Mouse (Mus musculus) stomach, embryonic 16.5 days (tissue): ENCODE results near the gene Sys1. TPM values are rescaled to one million over a fixed set of nuclear protein-coding genes. Genes with fewer than 3 reads are reported as not detected.

Experiments
- ATAC-seq: fragments of 200-750 bp; cut with Nextera tagmentation; 2 replicates; pipeline ENCODE4 v1.8.0; 2017; ENCODE audit warnings: moderate number of reproducible peaks, moderate TSS enrichment; ENCODE audit not compliant: insufficient read depth, low FRiP score
- H3K27ac ChIP-seq: fragments of 300-500 bp; sonication (generic); 2 replicates; pipeline ENCODE4 v1.5.1; 2014; ENCODE audit warnings: low read length
- H3K27me3 ChIP-seq: fragments of 300-500 bp; sonication (generic); 2 replicates; pipeline ENCODE4 v1.6.1; 2014; ENCODE audit warnings: low read length, control low read depth, mixed read lengths; ENCODE audit not compliant: control insufficient read depth, insufficient read depth
- H3K36me3 ChIP-seq: fragments of 300-500 bp; sonication (generic); 2 replicates; pipeline ENCODE4 v1.6.1; 2014; ENCODE audit warnings: low read length; ENCODE audit not compliant: control insufficient read depth, insufficient read depth
- H3K4me1 ChIP-seq: fragments of 300-500 bp; sonication (generic); 2 replicates; pipeline ENCODE4 v1.6.1; 2014; ENCODE audit warnings: low read length, control low read depth, mixed read lengths; ENCODE audit not compliant: control insufficient read depth, insufficient read depth
- H3K4me2 ChIP-seq: fragments of 300-500 bp; sonication (generic); 2 replicates; pipeline ENCODE4 v1.6.1; 2014; ENCODE audit warnings: low read depth, low read length, mixed read lengths
- H3K4me3 ChIP-seq: fragments of 300-500 bp; sonication (generic); replicated peaks from 2 replicates; pipeline ENCODE4 v1.5.1; 2014; ENCODE audit warnings: mild to moderate bottlenecking, low read length
- H3K9ac ChIP-seq: fragments of 300-500 bp; sonication (generic); 2 replicates; pipeline ENCODE4 v1.6.1; 2014; ENCODE audit warnings: low read length
- H3K9me3 ChIP-seq: fragments of 300-500 bp; sonication (generic); replicated peaks from 2 replicates; pipeline ENCODE4 v1.6.1; 2016; ENCODE audit warnings: low read length, control low read depth; ENCODE audit not compliant: control insufficient read depth
- WGBS: fragments of 180-500 bp; shearing (Covaris S2); extraction: QIAGEN DNeasy Blood & Tissue Kit; methylation state at CpG from one replicate; pipeline ENCODE4 v1.1.7; 2014; 5-methylcytosine and 5-hydroxymethylcytosine counted together
- polyA plus RNA-seq: library from polyadenylated mRNA; unstranded; fragments of >200 nt; fragmentation: Nextera tagmentation; extraction: Ambion mirVana; gene quantifications from 2 replicates; pipeline ENCODE4 v1.2.1, GENCODE M21; 2015

Sys1 gene
- polyA plus RNA-seq, 1 experiment from 2014 or later = 49.4 TPM

- 27% methylated on average over 10 of the region's 10 CpGs for WGBS
Measured at GRCm38 (mm10) chr2:164470254-164470653, 13.5 kb downstream of the Sys1 start.

GRCm38 (mm10) chr2:164473624-164474023 lies 16.9 kb downstream of the Sys1 start, which contains the start of gene Trp53tg5:
TSS of gene Trp53tg5 (minus strand) at chr2:164473724.
- H3K27me3 ChIP-seq = no peaks in the 10 kb centered on the region
- ATAC-seq = no peak
- 80% methylated on average over 6 of the region's 6 CpGs for WGBS

More at GRCm38 (mm10) chr2:164470254-164470653, 13.5 kb downstream of the Sys1 start:
- H3K4me3 ChIP-seq = no peak overlapping the region
- no peaks in the 10 kb centered on the region for H3K4me1 ChIP-seq
- no peaks in the 10 kb centered on the region for H3K36me3 ChIP-seq
- H3K9me3 ChIP-seq = no peaks in the 10 kb centered on the region
- H3K9ac ChIP-seq = no peak overlapping the region
- no peak overlapping the region for H3K4me2 ChIP-seq
- H3K27me3 ChIP-seq = no peaks in the 10 kb centered on the region
- peak; percentile 38; the same call in 1 of the 2 replicates for ATAC-seq
- H3K27ac ChIP-seq = no peak overlapping the region

GRCm38 (mm10) chr2:164485681-164486257 lies 29.0 kb downstream of the Sys1 start, which contains the start of gene Dbndd2:
TSS of gene Dbndd2 (plus strand) at chr2:164486106.
- H3K9me3 ChIP-seq = no peaks in the 10 kb centered on the region
- H3K9ac ChIP-seq = peak within 1 kb of the TSS; percentile 81
- H3K4me2 ChIP-seq = peak within 1 kb of the TSS; percentile 97
- no peak within 1 kb of the TSS for H3K27ac ChIP-seq
- no peak for ATAC-seq
- H3K36me3 ChIP-seq = no peaks in the 10 kb centered on the region
- peaks cover 9% of the 10 kb centered on the region for H3K4me1 ChIP-seq
- peak within 1 kb of the TSS; percentile 77 for H3K4me3 ChIP-seq
- H3K27me3 ChIP-seq = no peaks in the 10 kb centered on the region
- 3% methylated on average over 26 of the region's 26 CpGs for WGBS

More at GRCm38 (mm10) chr2:164473624-164474023, 16.9 kb downstream of the Sys1 start, which contains the start of gene Trp53tg5:
- Histone ChIP-seq H3K36me3 (no peaks in the 10 kb centered on the region), H3K4me1 (no peaks in the 10 kb centered on the region), H3K4me2 (no peak within 1 kb of the TSS), H3K4me3 (no peak within 1 kb of the TSS), H3K27ac (no peak within 1 kb of the TSS), H3K9ac (no peak within 1 kb of the TSS), H3K9me3 (no peaks in the 10 kb centered on the region)

- H3K4me3 ChIP-seq = peak overlapping the region; percentile 77
- H3K27me3 ChIP-seq = no peaks in the 10 kb centered on the region
- H3K4me2 ChIP-seq = peak overlapping the region; percentile 97
- WGBS = under 1% methylated on average over 86 of the region's 90 CpGs
- peaks cover 9% of the 10 kb centered on the region for H3K4me1 ChIP-seq
- no peaks in the 10 kb centered on the region for H3K36me3 ChIP-seq
- H3K27ac ChIP-seq = no peak overlapping the region
- ATAC-seq = peak; percentile 77; the same call in 1 of the 2 replicates
- H3K9ac ChIP-seq = peak overlapping the region; percentile 81
- no peaks in the 10 kb centered on the region for H3K9me3 ChIP-seq
Measured at GRCm38 (mm10) chr2:164486258-164487114, 29.7 kb downstream of the Sys1 start.

GRCm38 (mm10) chr2:164487115-164487527 lies 30.4 kb downstream of the Sys1 start:
- WGBS = 9% methylated on average over 11 of the region's 11 CpGs
- H3K27ac ChIP-seq = no peak overlapping the region
- peak overlapping the region; percentile 81 for H3K9ac ChIP-seq
- no peaks in the 10 kb centered on the region for H3K27me3 ChIP-seq
- no peaks in the 10 kb centered on the region for H3K36me3 ChIP-seq
- H3K4me1 ChIP-seq = peaks cover 9% of the 10 kb centered on the region
- peak; percentile 36; the same call in 1 of the 2 replicates for ATAC-seq
- H3K9me3 ChIP-seq = no peaks in the 10 kb centered on the region
- H3K4me2 ChIP-seq = peak overlapping the region; percentile 97
- H3K4me3 ChIP-seq = peak overlapping the region; percentile 77

- WGBS = 72% methylated on average over 9 of the region's 9 CpGs
- H3K4me2 ChIP-seq = peak overlapping the region; percentile 97; the same call in 1 of the 2 replicates
Measured at GRCm38 (mm10) chr2:164487812-164488211, 31.0 kb downstream of the Sys1 start.

GRCm38 (mm10) chr2:164494126-164494525 lies 37.4 kb downstream of the Sys1 start:
- H3K27ac ChIP-seq = no peak overlapping the region
- peaks cover 12% of the 10 kb centered on the region for H3K4me1 ChIP-seq
- ATAC-seq = no peak
- no peaks in the 10 kb centered on the region for H3K36me3 ChIP-seq
- no peak overlapping the region for H3K4me3 ChIP-seq
- no peaks in the 10 kb centered on the region for H3K27me3 ChIP-seq
- H3K9ac ChIP-seq = no peak overlapping the region
- H3K4me2 ChIP-seq = no peak overlapping the region
- no peaks in the 10 kb centered on the region for H3K9me3 ChIP-seq
- WGBS = 46% methylated on average over 2 of the region's 2 CpGs

More at GRCm38 (mm10) chr2:164487812-164488211, 31.0 kb downstream of the Sys1 start:
- no peak overlapping the region for H3K9ac ChIP-seq
- no peak overlapping the region for H3K4me3 ChIP-seq
- no peaks in the 10 kb centered on the region for H3K27me3 ChIP-seq
- H3K4me1 ChIP-seq = peaks cover 9% of the 10 kb centered on the region
- no peak for ATAC-seq
- H3K27ac ChIP-seq = no peak overlapping the region
- no peaks in the 10 kb centered on the region for H3K36me3 ChIP-seq
- H3K9me3 ChIP-seq = no peaks in the 10 kb centered on the region

- no peak overlapping the region for H3K4me3 ChIP-seq
- peaks cover 2% of the 10 kb centered on the region; the same call in 1 of the 2 replicates for H3K36me3 ChIP-seq
- no peak overlapping the region for H3K27ac ChIP-seq
- H3K9me3 ChIP-seq = no peaks in the 10 kb centered on the region
- peaks cover 12% of the 10 kb centered on the region for H3K4me1 ChIP-seq
- H3K9ac ChIP-seq = no peak overlapping the region
- no peak overlapping the region for H3K4me2 ChIP-seq
- 54% methylated on average over 1 of the region's 1 CpGs for WGBS
- H3K27me3 ChIP-seq = no peaks in the 10 kb centered on the region
- no peak for ATAC-seq
Measured at GRCm38 (mm10) chr2:164496331-164496730, 39.6 kb downstream of the Sys1 start.
